Mouse (Mus musculus) stomach, postnatal 0 days (tissue): ENCODE results near the gene Hras. TPM values are rescaled to one million over a fixed set of nuclear protein-coding genes. Genes with fewer than 3 reads are reported as not detected.

Experiments used
- ATAC-seq: fragments of 200-750 bp; cut with Nextera tagmentation; 2 replicates; pipeline ENCODE4 v1.8.0; 2017; ENCODE audit not compliant: low FRiP score, low TSS enrichment
- DNase-seq: peaks from one replicate; pipeline ENCODE4 v3.0.0-alpha.2; 2016; ENCODE audit warnings: low spot score
- H3K27ac ChIP-seq: fragments of 300-500 bp; sonication (generic); replicated peaks from 2 replicates; pipeline ENCODE4 v1.5.1; 2014; ENCODE audit warnings: mild to moderate bottlenecking, control low read depth
- H3K27me3 ChIP-seq: fragments of 300-500 bp; sonication (generic); 2 replicates; pipeline ENCODE4 v1.6.1; 2014; ENCODE audit warnings: low read length; ENCODE audit not compliant: control insufficient read depth, insufficient read depth
- H3K36me3 ChIP-seq: fragments of 300-500 bp; sonication (generic); 2 replicates; pipeline ENCODE4 v1.6.1; 2014; ENCODE audit warnings: low read length, mixed read lengths; ENCODE audit not compliant: control insufficient read depth, insufficient read depth
- H3K4me1 ChIP-seq: fragments of 300-500 bp; sonication (generic); replicated peaks from 2 replicates; pipeline ENCODE4 v1.6.1; 2014; ENCODE audit warnings: antibody characterized with exemption; ENCODE audit not compliant: control insufficient read depth, insufficient read depth
- H3K4me2 ChIP-seq: fragments of 300-500 bp; sonication (generic); replicated peaks from 2 replicates; pipeline ENCODE4 v1.6.1; 2014; ENCODE audit warnings: low read depth, mild to moderate bottlenecking, control low read depth, moderate library complexity
- H3K4me3 ChIP-seq: fragments of 300-500 bp; sonication (generic); 2 replicates; pipeline ENCODE4 v1.5.1; 2014; ENCODE audit warnings: low read depth, low read length, control low read depth
- H3K9ac ChIP-seq: fragments of 300-500 bp; sonication (generic); 2 replicates; pipeline ENCODE4 v1.6.1; 2014; ENCODE audit warnings: mild to moderate bottlenecking, low read length, control low read depth, mixed read lengths
- H3K9me3 ChIP-seq: fragments of 300-500 bp; sonication (generic); 2 replicates; pipeline ENCODE4 v1.6.1; 2016; ENCODE audit warnings: low read length; ENCODE audit not compliant: control insufficient read depth
- CTCF ChIP-seq: IDR thresholded peaks from 2 replicates; pipeline ENCODE4 v1.5.1; 2016; ENCODE audit warnings: antibody characterized with exemption, low read depth, mild to moderate bottlenecking, moderate library complexity
- EP300 ChIP-seq: optimal IDR thresholded peaks from 2 replicates; pipeline ENCODE3; 2016; ENCODE audit warnings: antibody characterized with exemption
- WGBS: fragments of 180-500 bp; shearing (Covaris S2); extraction: QIAGEN DNeasy Blood & Tissue Kit; methylation state at CpG from one replicate; pipeline ENCODE4 v1.1.7; 2014; 5-methylcytosine and 5-hydroxymethylcytosine counted together
- polyA plus RNA-seq: library from polyadenylated mRNA; unstranded; fragments of >200 nt; fragmentation: Nextera tagmentation; extraction: Ambion mirVana; gene quantifications from 2 replicates; pipeline ENCODE4 v1.2.1, GENCODE M21; 2015

The Hras gene
- polyA plus RNA-seq, 1 experiment from 2014 or later: 125 TPM

DNA sequence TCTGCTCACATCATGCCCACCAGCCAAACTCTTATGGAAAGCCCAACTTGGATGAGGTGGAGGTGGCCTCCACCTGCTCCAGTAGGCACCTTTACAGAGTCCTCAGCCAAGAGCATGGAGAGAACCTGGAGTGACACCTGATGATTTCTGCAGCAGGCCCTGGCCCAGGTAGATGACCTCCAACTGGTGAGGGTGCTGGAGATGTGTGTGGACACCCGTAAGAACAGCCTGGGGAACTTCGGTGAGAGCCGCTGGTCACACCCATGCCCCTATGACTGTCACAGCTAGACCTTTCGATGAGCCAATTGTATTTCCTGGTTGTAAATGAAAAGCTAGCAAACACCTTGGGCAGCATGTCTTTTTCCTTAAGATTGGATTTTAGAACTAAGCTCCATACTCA is 4.3 kb upstream of the Hras start:
- DNase-seq (no peak), ATAC-seq (no peak)
- H3K9me3 ChIP-seq: no peaks in the 10 kb centered on the region
- no peaks in the 10 kb centered on the region for H3K27me3 ChIP-seq
- 77% methylated on average over 4 of the region's 4 CpGs for WGBS
- no peak overlapping the region for H3K4me3 ChIP-seq
- 0 out of 2 replicates have a peak, but pooled peaks cover 2% of the 10 kb centered on the region for H3K4me1 ChIP-seq
- H3K9ac ChIP-seq: no peak overlapping the region
- H3K27ac ChIP-seq: no peak overlapping the region
- no peak overlapping the region for H3K4me2 ChIP-seq
- H3K36me3 ChIP-seq: no peaks in the 10 kb centered on the region
- TF ChIP-seq EP300 (no peak), CTCF (no peak)

DNA sequence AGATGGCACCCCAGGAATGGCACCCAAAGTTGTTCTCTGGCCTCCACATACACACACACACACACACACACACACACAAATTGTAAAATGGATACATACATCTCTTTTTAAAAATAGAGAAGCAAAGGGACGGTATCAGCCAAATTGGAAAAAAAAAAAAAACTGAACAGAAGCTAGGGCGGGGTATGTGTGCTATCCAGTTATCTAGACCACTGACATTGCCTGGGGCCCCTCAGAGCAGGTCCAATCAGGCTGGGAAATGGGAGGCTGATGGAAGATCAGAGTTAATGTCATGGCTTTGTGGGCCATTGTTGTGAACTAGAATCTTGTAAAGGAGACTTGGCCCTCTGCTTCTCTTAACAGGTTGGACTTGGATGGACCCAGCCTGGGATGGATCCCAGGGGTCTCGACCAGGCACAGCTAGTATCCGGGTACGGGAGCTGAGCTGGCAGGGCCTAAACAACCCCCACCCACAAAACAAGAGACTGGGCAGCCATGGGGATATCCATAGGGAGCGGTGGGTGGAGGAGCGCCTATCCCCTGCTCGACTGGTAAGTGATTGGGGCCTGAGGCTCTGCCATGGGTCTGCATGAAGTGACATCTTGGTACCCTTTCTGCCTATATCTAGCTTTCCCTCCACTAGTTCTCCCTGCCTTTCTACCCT is 2.9 kb upstream of the Hras start:
- H3K27ac ChIP-seq: no peak overlapping the region
- no peak overlapping the region for H3K4me3 ChIP-seq
- ATAC-seq (no peak), DNase-seq (no peak)
- H3K4me2 ChIP-seq: no peak overlapping the region
- 88% methylated on average over 8 of the region's 8 CpGs for WGBS
- no peaks in the 10 kb centered on the region for H3K27me3 ChIP-seq
- peaks cover 6% of the 10 kb centered on the region; the same call in 1 of the 2 replicates for H3K4me1 ChIP-seq
- H3K9me3 ChIP-seq: no peaks in the 10 kb centered on the region
- TF ChIP-seq EP300: no peak
- TF ChIP-seq CTCF: no peak
- no peak overlapping the region for H3K9ac ChIP-seq
- H3K36me3 ChIP-seq: peaks cover 4% of the 10 kb centered on the region; the same call in 1 of the 2 replicates

DNA sequence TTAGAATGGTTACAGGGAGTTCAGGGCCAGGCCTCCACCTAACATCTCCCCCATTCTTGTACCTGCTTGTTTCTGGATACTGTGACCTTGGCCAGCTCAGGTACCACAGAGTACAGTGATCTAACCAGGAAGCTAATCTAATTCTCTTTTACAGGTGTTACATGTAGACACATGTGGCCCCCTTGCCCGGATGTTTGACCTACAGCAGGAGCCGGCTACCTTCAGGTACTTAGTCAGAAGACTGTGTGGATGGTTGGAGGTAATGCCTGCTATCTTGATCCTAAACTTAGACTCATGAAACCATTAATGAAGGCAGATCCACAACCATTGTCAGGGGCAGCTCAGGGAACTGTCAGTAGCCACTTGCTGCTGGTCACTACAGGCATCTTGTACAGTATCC is 1.9 kb upstream of the Hras start:
- Histone ChIP-seq H3K4me3 (no peak overlapping the region), H3K36me3 (peaks cover 11% of the 10 kb centered on the region), H3K4me2 (peak overlapping the region; percentile 90; the same call in 1 of the 2 replicates), H3K27me3 (no peaks in the 10 kb centered on the region), H3K4me1 (peaks cover 6% of the 10 kb centered on the region; the same call in 1 of the 2 replicates), H3K9ac (no peak overlapping the region), H3K27ac (no peak overlapping the region), H3K9me3 (no peaks in the 10 kb centered on the region)
- TF ChIP-seq CTCF: no peak
- DNase-seq: no peak
- 72% methylated on average over 2 of the region's 2 CpGs for WGBS
- no peak for ATAC-seq

DNA sequence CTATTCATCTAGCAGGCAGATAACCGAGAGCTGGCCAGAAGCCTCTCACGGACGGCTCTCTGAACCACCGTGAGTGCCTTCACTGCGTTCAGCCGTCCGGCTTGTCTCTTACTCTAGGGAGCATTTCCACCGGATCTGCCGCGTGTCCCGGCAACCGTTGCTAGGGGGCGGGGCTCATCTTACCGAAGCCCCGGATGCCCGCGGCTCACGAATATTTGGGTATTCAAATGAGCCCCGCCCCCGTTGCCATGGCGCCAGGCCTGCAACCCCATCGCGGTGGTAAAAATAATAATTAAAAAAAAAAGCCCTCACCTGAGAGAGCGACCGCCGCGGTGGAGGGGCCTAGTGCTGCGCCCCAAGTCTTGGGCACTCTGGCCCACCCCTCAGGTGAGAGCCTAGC is 1.0 kb upstream of the Hras start:
- no peak for TF ChIP-seq CTCF
- TF ChIP-seq EP300: no peak
- peak overlapping the region; percentile 91; the same call in 1 of the 2 replicates for H3K27ac ChIP-seq
- H3K9me3 ChIP-seq: no peaks in the 10 kb centered on the region
- under 1% methylated on average over 28 of the region's 28 CpGs for WGBS
- peak overlapping the region; percentile 62 for H3K9ac ChIP-seq
- DNase-seq: peak; percentile 92
- H3K4me1 ChIP-seq: peaks cover 6% of the 10 kb centered on the region; the same call in 1 of the 2 replicates
- peak overlapping the region; percentile 76 for H3K4me3 ChIP-seq
- peaks cover 21% of the 10 kb centered on the region for H3K36me3 ChIP-seq
- H3K27me3 ChIP-seq: no peaks in the 10 kb centered on the region
- peak overlapping the region; percentile 90 for H3K4me2 ChIP-seq
- no peak for ATAC-seq

DNA sequence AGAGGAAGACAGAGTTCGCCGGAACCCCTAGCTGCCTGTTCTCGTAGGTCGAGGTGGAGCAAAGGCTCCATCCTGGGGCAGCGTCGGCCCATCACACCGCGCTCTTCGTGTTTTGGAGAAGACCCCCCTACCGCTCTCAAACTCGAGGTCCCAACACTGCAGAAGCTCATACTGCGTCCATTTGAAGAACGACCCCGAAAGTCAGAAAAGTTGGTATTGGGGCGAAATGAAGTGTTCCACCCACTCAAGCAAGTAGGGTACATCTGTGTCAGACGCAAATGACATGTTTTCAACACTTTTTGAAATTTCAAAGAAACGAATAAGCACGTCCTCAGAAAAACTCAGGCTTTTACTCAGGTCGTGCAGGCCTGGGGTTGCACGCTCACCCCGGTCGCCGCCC is 604 bp upstream of the Hras start:
- peak overlapping the region; percentile 76 for H3K4me3 ChIP-seq
- ATAC-seq: no peak
- DNase-seq: no peak
- no peaks in the 10 kb centered on the region for H3K27me3 ChIP-seq
- no peaks in the 10 kb centered on the region for H3K9me3 ChIP-seq
- peaks cover 25% of the 10 kb centered on the region for H3K36me3 ChIP-seq
- H3K27ac ChIP-seq: peak overlapping the region; percentile 91
- TF ChIP-seq CTCF (no peak), EP300 (no peak)
- H3K9ac ChIP-seq: peak overlapping the region; percentile 62
- H3K4me1 ChIP-seq: peaks cover 6% of the 10 kb centered on the region; the same call in 1 of the 2 replicates
- H3K4me2 ChIP-seq: peak overlapping the region; percentile 90
- 0% methylated on average over 23 of the region's 23 CpGs for WGBS

DNA sequence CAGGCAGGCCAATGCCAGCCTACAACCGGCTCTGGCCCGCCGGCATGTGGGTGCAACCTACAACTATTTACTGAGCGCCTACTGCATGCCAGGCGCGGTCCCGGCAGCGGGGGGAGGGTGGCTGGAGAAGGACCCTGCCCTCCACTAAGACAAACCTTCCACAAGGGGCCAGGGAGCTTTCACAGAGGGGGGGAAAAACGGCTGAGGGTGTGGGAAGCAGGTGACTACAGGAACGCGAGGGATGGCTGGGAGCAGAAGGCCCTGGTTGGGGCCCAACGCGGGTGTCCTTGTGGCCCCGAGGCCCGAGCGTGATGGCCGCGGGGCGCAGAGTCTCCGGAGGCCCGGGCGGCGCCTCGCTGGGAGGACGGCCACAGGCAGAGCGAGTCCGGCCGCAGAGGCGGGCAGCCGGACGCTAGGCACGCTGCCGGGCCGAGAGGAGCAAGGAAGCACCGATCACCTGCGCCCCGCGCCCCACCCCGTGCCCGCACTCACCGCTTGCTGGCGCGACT is 403 bp downstream of the Hras start:
- Histone ChIP-seq H3K4me2 (peak overlapping the region; percentile 87), H3K4me3 (peak overlapping the region; percentile 76), H3K9ac (peak overlapping the region; percentile 97), H3K27me3 (no peaks in the 10 kb centered on the region), H3K27ac (peak overlapping the region; percentile 91), H3K4me1 (peaks cover 6% of the 10 kb centered on the region; the same call in 1 of the 2 replicates), H3K36me3 (peaks cover 26% of the 10 kb centered on the region), H3K9me3 (no peaks in the 10 kb centered on the region)
- WGBS: under 1% methylated on average over 35 of the region's 43 CpGs
- ATAC-seq (peak; percentile 21), DNase-seq (peak; percentile 70)
- no peak for TF ChIP-seq CTCF
- peak; percentile 77 for TF ChIP-seq EP300
